Comparison of ENCODE assay signal across 20 mouse cellular contexts in genomic region chr6:117847772-117848171, GRCm38 (mm10). TPM values are rescaled to one million over a fixed set of nuclear protein-coding genes. Genes with fewer than 3 reads are reported as not detected.
DNase-seq lines count a peak whose midpoint lies in the region; TF ChIP-seq lines count a peak whose summit lies in the region.
"Had no signal": no experiment of that assay in that cellular context is flagged by ENCODE, and none has a peak within 500 bp of the region (broad histone marks: within the 10 kb centered on the region; RNA-seq: fewer than 3 reads in every experiment).

No protein-coding gene starts in this region.

- TF ChIP-seq CTCF in left cerebral cortex, adult 2 months (IDR thresholded peaks at IDR 0.05): peak; percentile 12; the same call in 1 of the 2 replicates

- H3K36me3 ChIP-seq in splenic B cell, adult 2 months (ENCODE audit: control insufficient read depth, insufficient read depth, low read length, poor library complexity, severe bottlenecking): peaks cover 6% of the 10 kb centered on the region

- no peak overlapping the region for H3K4me3 ChIP-seq in left cerebral cortex, adult 2 months
- H3K4me3 ChIP-seq: erythroblast, embryonic 14.5 days; hindbrain, embryonic 15.5 days; megakaryocyte, embryonic 14.5 days; midbrain, embryonic 15.5 days had no signal

- H3K27ac ChIP-seq in left cerebral cortex, adult 2 months: peak overlapping the region; percentile 75; the same call in 1 of the 2 replicates
- H3K27ac ChIP-seq: hindbrain, embryonic 15.5 days; midbrain, embryonic 15.5 days had no signal

- DNase-seq in left cerebral cortex, adult 2 months (ENCODE audit: extremely low spot score in 1 of 2, low spot score in 2 of 2): no peak
- DNase-seq in left cerebral cortex, postnatal 25 days (ENCODE audit: low spot score in 2 of 2): no peak
- peak; percentile 19 to 28 for DNase-seq in B cell, adult 2 months
- DNase-seq in NIH3T3 (ENCODE audit: low read depth): peak; percentile 37
- peak; percentile 43 for DNase-seq in splenic B cell, adult 2 months (ENCODE audit: low read depth, low spot score)
- no peak for DNase-seq in right cerebral cortex, postnatal 4 days
- no peak for DNase-seq in adrenal gland, adult 2 months
- DNase-seq: adrenal gland, postnatal 36 days; cerebellum, adult 2 months; gastrocnemius, postnatal 14 days; heart, postnatal 14 days; kidney, adult 2 months; kidney, postnatal 4 days; liver; lung, postnatal 10 days; thymus, adult 2 months had no signal

- H3K27me3 ChIP-seq in splenic B cell, adult 2 months (ENCODE audit: control insufficient read depth, insufficient read depth, low read length, poor library complexity, severe bottlenecking): no peaks in the 10 kb centered on the region
- H3K27me3 ChIP-seq: hindbrain, embryonic 15.5 days; megakaryocyte, embryonic 14.5 days; midbrain, embryonic 15.5 days had no signal

- intact Hi-C loops in left cerebral cortex, adult 2 months (cut with DNase I): loop anchor here (2.0 kb wide), 1 partner anchor 67 kb away; no protein-coding TSS in a partner anchor
- intact Hi-C loops in left cerebral cortex, postnatal 25 days (cut with DNase I): no loop called here

RNA-seq across cellular contexts. Expression of gene Zfp637, which starts 6.8 kb away (rescaled TPM):
- total RNA-seq in left cerebral cortex, adult 2 months (2021): 10 to 100 TPM; 53.6 to 60.3 TPM
- total RNA-seq in left cerebral cortex, postnatal 25 days (2021): 10 to 100 TPM; 55.9 to 57.1 TPM
- 10 to 100 TPM; 30.8 to 38.1 TPM for total RNA-seq in adrenal gland, adult 2 months (2021)
- polyA plus RNA-seq in adrenal gland, adult 2 months (2012; rRNA removed): 13.1 and 18.3 TPM in 2 replicates

RNA-seq across cellular contexts. Expression of gene Zfp239, which starts 14.1 kb away (rescaled TPM):
- 10 to 100 TPM; 44.7 to 49.2 TPM for total RNA-seq in left cerebral cortex, adult 2 months (2021)
- total RNA-seq in left cerebral cortex, postnatal 25 days (2021): 10 to 100 TPM; 43.0 to 45.6 TPM
- 1 to 10 TPM; 1.8 to 3.1 TPM for total RNA-seq in adrenal gland, adult 2 months (2021)
- polyA plus RNA-seq in adrenal gland, adult 2 months (2012; rRNA removed): 0.61 and 0.83 TPM in 2 replicates

RNA-seq across cellular contexts. Expression of gene Hnrnpf, which starts 52.4 kb away (rescaled TPM):
- total RNA-seq in left cerebral cortex, adult 2 months (2021): 100 to 1,000 TPM; 111 to 116 TPM
- 100 to 1,000 TPM; 121 to 132 TPM for total RNA-seq in left cerebral cortex, postnatal 25 days (2021)
- total RNA-seq in adrenal gland, adult 2 months (2021): 100 to 1,000 TPM; 299 to 305 TPM
- polyA plus RNA-seq in adrenal gland, adult 2 months (2012; rRNA removed): 30.0 and 43.5 TPM in 2 replicates

Comparison
In these comparisons a context has a peak if more than half of its experiments do, and no peak if none do; other contexts are left out.
1. DNase-seq: peak in B cell, adult 2 months (2 of 2), NIH3T3 (single experiment) and splenic B cell, adult 2 months (single experiment); none in left cerebral cortex, adult 2 months (0 of 2), left cerebral cortex, postnatal 25 days (0 of 2), right cerebral cortex, postnatal 4 days (single experiment) and adrenal gland, adult 2 months (single experiment).
2. RNA of gene Zfp239, which starts 14.1 kb away (total RNA-seq): 44.7 to 49.2 TPM in left cerebral cortex, adult 2 months and 43.0 to 45.6 TPM in left cerebral cortex, postnatal 25 days; 1.8 to 3.1 TPM in adrenal gland, adult 2 months; every median in the first group is over 10 times any median in the second.